Mouse (Mus musculus): ENCODE data around the gene Zp1. TPM values are rescaled to one million over a fixed set of nuclear protein-coding genes. Genes with fewer than 3 reads are reported as not detected.
A peak's percentile ranks its signal among the peaks of the same experiment; 100 is the strongest.

The Zp1 gene
- total and polyA plus RNA-seq, 3 experiments: 0.26 TPM; not detected in 2

GRCm38 (mm10) chr19:10949112-10949511 is 28.7 kb upstream of the Zp1 start, which contains the start of gene Ccdc86 (continued):
- TF ChIP-seq HCFC1 (IDR thresholded peaks at IDR 0.05; ENCODE audit: low read depth, low read length) (peak; percentile 92), GABPA (IDR thresholded peaks at IDR 0.05; ENCODE audit: insufficient replicate concordance, low read depth, low read length) (peak; percentile 27; the same call in 1 of the 2 replicates), RCOR1 (conservative IDR thresholded peaks at IDR 0.05; ENCODE audit: low read depth, low read length) (peak; percentile 46; the same call in 1 of the 2 replicates), SIN3A (IDR thresholded peaks at IDR 0.05; ENCODE audit: low read length) (peak; percentile 99), POLR2A (IDR thresholded peaks at IDR 0.05; ENCODE audit: low read depth, low read length) (peak; percentile 92), CHD2 (IDR thresholded peaks at IDR 0.05; ENCODE audit: low read length) (0 out of 2 replicates have a peak, but pooled peaks have one; percentile 22), CHD1 (IDR thresholded peaks at IDR 0.05; ENCODE audit: low read depth, low read length) (no peak)

DNA sequence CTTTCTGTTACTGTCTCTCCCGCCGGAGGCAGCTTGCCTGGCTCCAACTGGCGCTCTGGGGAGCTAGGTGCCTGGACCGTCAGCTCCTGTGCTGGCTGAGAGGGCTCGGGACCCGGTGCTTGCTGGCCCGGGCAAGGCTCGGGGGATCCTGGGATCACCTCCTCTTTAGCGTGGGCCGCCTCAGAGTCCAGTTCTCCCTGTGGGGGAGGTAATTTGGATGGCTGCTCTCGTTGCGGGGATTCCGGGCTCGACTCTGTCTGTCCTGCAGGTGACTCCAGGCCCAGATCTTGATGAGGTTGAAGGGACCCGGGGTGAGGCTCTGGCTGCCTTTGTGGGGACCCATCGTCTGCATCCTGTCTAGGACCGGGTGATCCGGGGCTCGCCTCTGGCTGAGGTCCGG is 28.0 kb upstream of the Zp1 start:
- in situ Hi-C loops (cut with MboI; ENCODE audit: low pct_ligation_motif_present, low pct_unique_long_range_greater_than_20kb, low sequenced_read_pairs): no loop called here
- Histone ChIP-seq H3K4me3 (replicated peaks in 1 of 3; ENCODE audit: low read depth in 2 of 3, low read length in 2 of 3, poor library complexity in 1 of 3) (peak overlapping the region; percentile 76 to 91 (median 85)), H3K9me3 (replicated peaks; ENCODE audit: low read length) (no peaks in the 10 kb centered on the region), H3K9ac (ENCODE audit: insufficient read depth, low read depth) (peak overlapping the region; percentile 54), H3K27me3 (replicated peaks) (peaks cover 19% of the 10 kb centered on the region), H3K79me2 (replicated peaks; ENCODE audit: control insufficient read depth, extremely low read depth, insufficient read depth, poor library complexity, severe bottlenecking) (peaks cover 31% of the 10 kb centered on the region), H3K4me1 (ENCODE audit: control insufficient read depth in 1 of 2, insufficient read depth in 2 of 2) (peaks cover 21 to 47% of the 10 kb centered on the region in 2 experiments), H3K36me3 (replicated peaks in 1 of 2; ENCODE audit: control insufficient read depth in 1 of 2, insufficient read depth in 1 of 2, low read length in 1 of 2) (peaks cover 19 to 38% of the 10 kb centered on the region in 2 experiments), H3K4me2 (ENCODE audit: insufficient read depth, low read depth, poor library complexity, severe bottlenecking) (peak overlapping the region; percentile 95), H3K27ac (ENCODE audit: insufficient read depth, low read depth) (no peak overlapping the region)
- TF ChIP-seq CHD1 (IDR thresholded peaks at IDR 0.05; ENCODE audit: low read depth, low read length): no peak
- TF ChIP-seq HCFC1 (IDR thresholded peaks at IDR 0.05; ENCODE audit: low read depth, low read length): no peak
- DNase-seq (ENCODE audit: extremely low read depth): no peak
- dilution Hi-C loops (cut with MboI; ENCODE audit: extremely low pct_ligation_motif_present, extremely low pct_unique_long_range_greater_than_20kb, low sequenced_read_pairs): no loop called here

DNA sequence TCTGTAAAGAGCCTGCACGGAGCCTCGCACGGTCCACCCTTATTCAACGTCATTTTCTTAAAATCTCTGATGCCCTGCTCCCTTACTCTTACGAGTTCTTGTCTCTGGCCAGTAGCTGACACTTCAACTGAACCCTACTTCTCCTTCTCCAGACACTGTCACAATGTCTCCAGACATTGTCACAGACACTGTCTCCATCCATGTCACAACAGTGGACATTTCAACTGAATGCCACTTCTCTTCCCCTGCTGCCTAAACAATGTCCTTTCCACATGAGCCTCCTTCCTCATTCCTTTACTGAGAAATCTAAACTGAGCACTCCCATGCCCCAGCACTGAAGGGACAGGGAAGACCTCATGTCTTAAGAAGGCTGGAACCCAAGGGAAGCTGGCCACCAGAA is 26.8 kb upstream of the Zp1 start:
- in situ Hi-C loops (cut with MboI; ENCODE audit: low pct_ligation_motif_present, low pct_unique_long_range_greater_than_20kb, low sequenced_read_pairs) (no loop called here), dilution Hi-C loops (cut with MboI; ENCODE audit: extremely low pct_ligation_motif_present, extremely low pct_unique_long_range_greater_than_20kb, low sequenced_read_pairs) (no loop called here)
- peaks cover 21 to 50% of the 10 kb centered on the region in 2 experiments for H3K4me1 ChIP-seq (ENCODE audit: control insufficient read depth in 1 of 2, insufficient read depth in 2 of 2)
- no peak overlapping the region for H3K27ac ChIP-seq (ENCODE audit: insufficient read depth, low read depth)
- peak overlapping the region; percentile 76 to 91 (median 85) for H3K4me3 ChIP-seq (replicated peaks in 1 of 3; ENCODE audit: low read depth in 2 of 3, low read length in 2 of 3, poor library complexity in 1 of 3)
- peaks cover 15% of the 10 kb centered on the region for H3K27me3 ChIP-seq (replicated peaks)
- no peak for TF ChIP-seq TCF12 (IDR thresholded peaks at IDR 0.05; ENCODE audit: low read depth, low read length)
- TF ChIP-seq SMC3 (IDR thresholded peaks at IDR 0.05; ENCODE audit: low read depth, low read length): no peak
- no peak for TF ChIP-seq NRF1 (IDR thresholded peaks at IDR 0.05; ENCODE audit: low read depth, low read length)
- no peak for DNase-seq (ENCODE audit: extremely low read depth)
- H3K4me2 ChIP-seq (ENCODE audit: insufficient read depth, low read depth, poor library complexity, severe bottlenecking): peak overlapping the region; percentile 95
- H3K79me2 ChIP-seq (replicated peaks; ENCODE audit: control insufficient read depth, extremely low read depth, insufficient read depth, poor library complexity, severe bottlenecking): peaks cover 31% of the 10 kb centered on the region
- no peaks in the 10 kb centered on the region for H3K9me3 ChIP-seq (replicated peaks; ENCODE audit: low read length)
- H3K9ac ChIP-seq (ENCODE audit: insufficient read depth, low read depth): peak overlapping the region; percentile 54
- peaks cover 30 to 50% of the 10 kb centered on the region in 2 experiments for H3K36me3 ChIP-seq (replicated peaks in 1 of 2; ENCODE audit: control insufficient read depth in 1 of 2, insufficient read depth in 1 of 2, low read length in 1 of 2)

DNA sequence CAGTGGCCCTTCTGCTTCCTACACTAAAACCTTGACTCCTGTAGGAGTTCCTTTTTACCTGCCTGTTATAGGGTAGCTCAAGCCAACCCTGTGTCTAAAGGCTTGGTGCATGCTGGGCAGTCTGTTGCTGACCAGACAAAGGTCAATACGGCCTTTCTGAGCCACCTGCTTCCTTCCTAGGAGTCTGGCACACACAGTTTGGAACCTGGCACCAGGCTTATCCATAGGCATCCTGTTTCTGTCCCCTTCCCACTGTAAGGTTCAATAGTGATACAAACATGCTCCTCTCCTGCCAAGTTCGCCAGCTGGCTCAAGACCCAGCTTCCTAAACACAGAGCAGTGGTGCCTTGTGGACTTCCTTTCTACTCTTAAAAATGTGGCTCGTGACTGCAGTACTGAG is 26.1 kb upstream of the Zp1 start:
- in situ Hi-C loops (cut with MboI; ENCODE audit: low pct_ligation_motif_present, low pct_unique_long_range_greater_than_20kb, low sequenced_read_pairs): no loop called here
- TF ChIP-seq JUND (conservative IDR thresholded peaks at IDR 0.05; ENCODE audit: low read depth, low read length) (no peak), POLR2A (IDR thresholded peaks at IDR 0.05; ENCODE audit: low read depth, low read length) (no peak), UBTF (IDR thresholded peaks at IDR 0.05; ENCODE audit: low read depth, low read length) (no peak), MAFK (IDR thresholded peaks at IDR 0.05; ENCODE audit: insufficient replicate concordance, low read length) (no peak), MEF2A (IDR thresholded peaks at IDR 0.05; ENCODE audit: borderline replicate concordance, low read depth, low read length) (no peak), NRF1 (IDR thresholded peaks at IDR 0.05; ENCODE audit: low read depth, low read length) (no peak), ETS1 (conservative IDR thresholded peaks at IDR 0.05; ENCODE audit: low read depth, low read length) (no peak), CTCF (conservative IDR thresholded peaks at IDR 0.05 in 1 of 2, IDR thresholded peaks at IDR 0.05 in 1 of 2; ENCODE audit: low read depth in 2 of 2, low read length in 2 of 2) (no peak), MAZ (IDR thresholded peaks at IDR 0.05; ENCODE audit: low read depth, low read length) (no peak), CHD1 (IDR thresholded peaks at IDR 0.05; ENCODE audit: low read depth, low read length) (no peak), RCOR1 (conservative IDR thresholded peaks at IDR 0.05; ENCODE audit: low read depth, low read length) (no peak), RAD21 (IDR thresholded peaks at IDR 0.05; ENCODE audit: low read depth, low read length) (no peak), CHD2 (IDR thresholded peaks at IDR 0.05; ENCODE audit: low read length) (no peak), TCF12 (IDR thresholded peaks at IDR 0.05; ENCODE audit: low read depth, low read length) (no peak), E2F4 (IDR thresholded peaks at IDR 0.05; ENCODE audit: insufficient replicate concordance, low read depth, low read length) (no peak), POLR2AphosphoS2 (IDR thresholded peaks at IDR 0.05; ENCODE audit: low read depth, low read length) (no peak), EP300 (IDR thresholded peaks at IDR 0.05; ENCODE audit: low read length) (no peak), ZKSCAN1 (IDR thresholded peaks at IDR 0.05; ENCODE audit: borderline replicate concordance, low read depth, low read length) (no peak)

More for the DNA sequence above, 26.1 kb upstream of the Zp1 start:
- peak overlapping the region; percentile 54; the same call in 1 of the 2 replicates for H3K9ac ChIP-seq (ENCODE audit: insufficient read depth, low read depth)
- H3K79me2 ChIP-seq (replicated peaks; ENCODE audit: control insufficient read depth, extremely low read depth, insufficient read depth, poor library complexity, severe bottlenecking): peaks cover 31% of the 10 kb centered on the region
- peaks cover 21 to 50% of the 10 kb centered on the region in 2 experiments for H3K4me1 ChIP-seq (ENCODE audit: control insufficient read depth in 1 of 2, insufficient read depth in 2 of 2)
- no peaks in the 10 kb centered on the region for H3K9me3 ChIP-seq (replicated peaks; ENCODE audit: low read length)
- peaks cover 8% of the 10 kb centered on the region for H3K27me3 ChIP-seq (replicated peaks)
- H3K36me3 ChIP-seq (replicated peaks in 1 of 2; ENCODE audit: control insufficient read depth in 1 of 2, insufficient read depth in 1 of 2, low read length in 1 of 2): peaks cover 37 to 57% of the 10 kb centered on the region in 2 experiments
- H3K27ac ChIP-seq (ENCODE audit: insufficient read depth, low read depth): no peak overlapping the region
- dilution Hi-C loops (cut with MboI; ENCODE audit: extremely low pct_ligation_motif_present, extremely low pct_unique_long_range_greater_than_20kb, low sequenced_read_pairs): no loop called here
- DNase-seq (ENCODE audit: extremely low read depth): no peak
- peak overlapping the region; percentile 95; the same call in 1 of the 2 replicates for H3K4me2 ChIP-seq (ENCODE audit: insufficient read depth, low read depth, poor library complexity, severe bottlenecking)
- H3K4me3 ChIP-seq (replicated peaks in 1 of 3; ENCODE audit: low read depth in 2 of 3, low read length in 2 of 3, poor library complexity in 1 of 3): peak overlapping the region in 2 of 3 experiments; percentile 76 to 85
